Mouse (Mus musculus): ENCODE measurements around the gene Sox4. TPM values are rescaled to one million over a fixed set of nuclear protein-coding genes. Genes with fewer than 3 reads are reported as not detected.
A peak's percentile ranks its signal among the peaks of the same experiment; 100 is the strongest.

The Sox4 gene
- polyA plus RNA-seq, 1 experiment from 2014 or later: 3.6 TPM

GRCm38 (mm10) chr13:28960916-28961315 is 7.4 kb upstream of the Sox4 start:
- no peaks in the 10 kb centered on the region for H3K36me3 ChIP-seq (replicated peaks; ENCODE audit: insufficient read depth, low read length)
- no peak overlapping the region for H3K27ac ChIP-seq (ENCODE audit: low read depth)
- H3K9me3 ChIP-seq (ENCODE audit: low read length): no peaks in the 10 kb centered on the region
- DNase-seq (no peak), ATAC-seq (no peak)
- peaks cover 14% of the 10 kb centered on the region for H3K4me1 ChIP-seq (ENCODE audit: insufficient read depth)
- no peak overlapping the region for H3K4me3 ChIP-seq (ENCODE audit: low read depth, low read length)
- TF ChIP-seq EP300 (IDR thresholded peaks at IDR 0.05; ENCODE audit: low read depth) (no peak), CTCF (IDR thresholded peaks at IDR 0.05; ENCODE audit: low read depth) (no peak)
- WGBS (ENCODE audit: insufficient replicate concordance): 97% methylated on average over 8 of the region's 8 CpGs
- H3K4me2 ChIP-seq (ENCODE audit: low read depth, low read length): no peak overlapping the region
- peaks cover 6% of the 10 kb centered on the region; the same call in 1 of the 2 replicates for H3K27me3 ChIP-seq (ENCODE audit: insufficient read depth, low read length)
- no peak overlapping the region for H3K9ac ChIP-seq (replicated peaks)

DNA sequence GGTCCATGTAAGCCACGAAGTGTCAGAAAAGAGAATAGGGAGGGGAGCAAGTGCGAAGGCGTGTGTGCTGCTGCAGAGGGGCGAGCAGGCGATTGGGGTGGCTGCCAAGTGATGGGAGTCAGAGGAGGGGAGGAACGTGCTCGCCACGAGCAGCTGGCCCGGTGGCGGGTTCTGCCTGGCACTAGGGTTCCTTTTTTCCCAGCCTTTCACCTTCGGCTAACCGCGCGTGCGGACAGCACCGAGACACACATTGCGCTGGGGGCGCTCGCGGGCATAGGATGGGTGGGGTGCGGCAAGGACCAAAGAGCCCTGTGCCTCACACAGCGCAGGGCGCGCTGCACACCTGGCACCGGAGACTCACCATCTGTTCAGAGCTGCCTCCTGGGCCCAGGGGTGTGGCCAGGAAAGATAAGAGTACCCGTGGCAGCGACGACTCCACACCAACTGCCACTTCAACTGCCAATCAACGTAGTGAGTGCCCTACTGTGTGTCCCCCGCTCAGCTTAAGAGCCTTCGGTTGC is 6.0 kb upstream of the Sox4 start:
- 2% methylated on average over 31 of the region's 31 CpGs for WGBS (ENCODE audit: insufficient replicate concordance)
- ATAC-seq: peak; percentile 76
- peak; percentile 83 for DNase-seq
- Histone ChIP-seq H3K4me3 (ENCODE audit: low read depth, low read length) (peak overlapping the region; percentile 53), H3K4me1 (ENCODE audit: insufficient read depth) (peaks cover 14% of the 10 kb centered on the region), H3K9me3 (ENCODE audit: low read length) (no peaks in the 10 kb centered on the region), H3K27ac (ENCODE audit: low read depth) (no peak overlapping the region), H3K9ac (replicated peaks) (peak overlapping the region; percentile 55), H3K27me3 (ENCODE audit: insufficient read depth, low read length) (peaks cover 6% of the 10 kb centered on the region; the same call in 1 of the 2 replicates), H3K4me2 (ENCODE audit: low read depth, low read length) (peak overlapping the region; percentile 86), H3K36me3 (replicated peaks; ENCODE audit: insufficient read depth, low read length) (no peaks in the 10 kb centered on the region)
- TF ChIP-seq CTCF (IDR thresholded peaks at IDR 0.05; ENCODE audit: low read depth): peak; percentile 71
- peak; percentile 88 for TF ChIP-seq EP300 (IDR thresholded peaks at IDR 0.05; ENCODE audit: low read depth)

DNA sequence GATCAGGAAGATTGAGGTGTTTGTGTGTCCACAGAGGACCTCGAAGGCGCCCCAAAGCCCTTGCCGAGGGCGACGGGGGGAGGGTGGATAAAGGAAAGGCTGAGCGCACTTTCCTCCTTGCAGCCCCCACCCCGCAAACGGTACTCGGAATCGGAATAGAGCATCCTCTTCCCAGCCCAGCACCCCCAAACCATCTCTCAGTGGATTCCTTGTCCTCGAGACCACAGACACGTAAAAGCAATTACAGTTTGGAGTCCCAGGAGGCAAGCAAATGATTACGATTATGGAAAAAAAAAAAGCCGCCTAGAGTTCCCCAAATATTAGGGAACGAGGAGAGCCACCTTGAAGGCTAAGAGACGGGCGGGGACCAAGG is 5.5 kb upstream of the Sox4 start:
- Histone ChIP-seq H3K4me2 (ENCODE audit: low read depth, low read length) (peak overlapping the region; percentile 86), H3K27ac (ENCODE audit: low read depth) (peak overlapping the region; percentile 72), H3K36me3 (replicated peaks; ENCODE audit: insufficient read depth, low read length) (no peaks in the 10 kb centered on the region), H3K4me3 (ENCODE audit: low read depth, low read length) (peak overlapping the region; percentile 53), H3K4me1 (ENCODE audit: insufficient read depth) (peaks cover 14% of the 10 kb centered on the region), H3K9ac (replicated peaks) (peak overlapping the region; percentile 55), H3K9me3 (ENCODE audit: low read length) (no peaks in the 10 kb centered on the region), H3K27me3 (ENCODE audit: insufficient read depth, low read length) (peaks cover 6% of the 10 kb centered on the region; the same call in 1 of the 2 replicates)
- DNase-seq: no peak
- TF ChIP-seq EP300 (IDR thresholded peaks at IDR 0.05; ENCODE audit: low read depth) (no peak), CTCF (IDR thresholded peaks at IDR 0.05; ENCODE audit: low read depth) (no peak)
- WGBS (ENCODE audit: insufficient replicate concordance): under 1% methylated on average over 17 of the region's 17 CpGs
- no peak for ATAC-seq

DNA sequence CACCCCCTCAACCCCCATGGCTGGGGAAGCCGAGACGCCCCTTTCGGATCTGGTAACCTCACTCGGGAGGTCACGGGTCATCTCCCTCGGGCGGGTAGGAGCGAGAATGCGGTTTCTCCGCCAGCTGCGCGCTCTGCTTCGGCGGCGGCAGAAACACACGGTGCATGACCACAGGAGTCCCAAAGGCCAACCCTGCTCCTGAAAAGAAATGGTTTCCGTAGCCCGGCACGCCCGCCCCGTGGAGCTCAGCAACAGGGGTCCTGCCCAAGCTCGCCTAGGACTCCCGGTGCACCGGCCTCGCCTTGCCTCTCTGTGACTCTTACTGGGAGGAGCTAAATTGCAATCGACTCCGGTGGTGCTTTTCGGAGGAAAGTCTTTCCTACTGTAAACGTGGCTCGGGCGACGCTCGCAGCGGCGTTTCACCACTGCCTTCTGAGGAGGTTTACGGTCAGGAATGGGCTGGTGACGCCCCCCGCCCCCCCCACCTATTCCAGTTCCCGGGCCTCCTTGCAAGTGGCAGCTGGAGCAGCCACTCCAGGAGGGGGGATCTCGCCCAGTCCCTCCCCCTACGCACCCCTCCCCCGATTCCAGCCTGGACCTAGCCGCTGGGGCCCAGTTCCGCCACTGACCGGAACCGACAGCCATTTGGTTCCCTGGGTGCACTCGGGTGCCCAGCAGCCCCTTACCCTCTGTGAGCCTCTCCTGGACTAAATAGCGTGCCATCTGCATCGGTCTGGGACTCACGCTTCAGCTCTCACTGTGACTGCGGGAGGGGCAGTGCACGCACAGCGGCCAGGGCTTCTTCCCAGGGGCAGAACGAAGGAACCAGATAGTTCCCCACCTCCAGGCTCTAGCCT is 4.9 kb upstream of the Sox4 start:
- DNase-seq: peak; percentile 75
- peak overlapping the region; percentile 53 for H3K4me3 ChIP-seq (ENCODE audit: low read depth, low read length)
- H3K4me1 ChIP-seq (ENCODE audit: insufficient read depth): peaks cover 14% of the 10 kb centered on the region
- H3K9me3 ChIP-seq (ENCODE audit: low read length): no peaks in the 10 kb centered on the region
- peaks cover 6% of the 10 kb centered on the region; the same call in 1 of the 2 replicates for H3K27me3 ChIP-seq (ENCODE audit: insufficient read depth, low read length)
- under 1% methylated on average over 51 of the region's 54 CpGs for WGBS (ENCODE audit: insufficient replicate concordance)
- TF ChIP-seq CTCF (IDR thresholded peaks at IDR 0.05; ENCODE audit: low read depth) (no peak), EP300 (IDR thresholded peaks at IDR 0.05; ENCODE audit: low read depth) (no peak)
- H3K9ac ChIP-seq (replicated peaks): peak overlapping the region; percentile 55
- ATAC-seq: peak; percentile 55
- no peaks in the 10 kb centered on the region for H3K36me3 ChIP-seq (replicated peaks; ENCODE audit: insufficient read depth, low read length)
- H3K27ac ChIP-seq (ENCODE audit: low read depth): peak overlapping the region; percentile 72
- H3K4me2 ChIP-seq (ENCODE audit: low read depth, low read length): peak overlapping the region; percentile 86

DNA sequence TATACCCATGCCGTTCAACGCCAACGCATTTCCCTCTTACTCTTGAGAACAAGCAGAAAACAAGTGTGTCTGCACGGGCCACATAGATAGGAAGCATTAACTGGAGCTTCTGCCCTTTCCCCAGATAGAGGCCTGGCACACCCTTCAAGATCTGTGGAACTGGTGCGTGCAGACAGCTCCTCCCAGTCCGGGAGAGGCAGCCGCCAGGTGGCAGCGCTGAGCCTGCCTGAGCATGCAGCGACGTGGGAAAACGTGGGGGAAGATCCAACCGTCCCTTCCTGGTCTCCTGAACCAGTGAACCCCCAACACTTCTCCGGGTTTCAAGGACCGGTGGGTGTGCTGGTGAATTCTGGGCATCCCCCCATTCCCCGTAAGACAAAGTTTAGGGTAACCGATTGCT is 4.3 kb upstream of the Sox4 start:
- Histone ChIP-seq H3K4me3 (ENCODE audit: low read depth, low read length) (peak overlapping the region; percentile 53), H3K4me1 (ENCODE audit: insufficient read depth) (peaks cover 16% of the 10 kb centered on the region), H3K27me3 (ENCODE audit: insufficient read depth, low read length) (peaks cover 8% of the 10 kb centered on the region), H3K9ac (replicated peaks) (peak overlapping the region; percentile 55), H3K27ac (ENCODE audit: low read depth) (peak overlapping the region; percentile 72), H3K9me3 (ENCODE audit: low read length) (no peaks in the 10 kb centered on the region), H3K36me3 (replicated peaks; ENCODE audit: insufficient read depth, low read length) (no peaks in the 10 kb centered on the region), H3K4me2 (ENCODE audit: low read depth, low read length) (peak overlapping the region; percentile 86)
- peak; percentile 92 for DNase-seq
- WGBS (ENCODE audit: insufficient replicate concordance): under 1% methylated on average over 16 of the region's 16 CpGs
- peak; percentile 64 for ATAC-seq
- TF ChIP-seq EP300 (IDR thresholded peaks at IDR 0.05; ENCODE audit: low read depth) (no peak), CTCF (IDR thresholded peaks at IDR 0.05; ENCODE audit: low read depth) (peak; percentile 99)

All from liver, postnatal 0 days (tissue).